Mouse (Mus musculus): ENCODE measurements at regions not wholly inside any gene's neighbourhood (a gene's known extent, or its start where the extent isn't known, plus 50 kb on each side); places are given as distances from the start of the nearest gene placed in this dataset.

GRCm38 (mm10) chrX:139392777-139393176 lies 59.3 kb downstream of the Trap1a start:
- no peak for DNase-seq

DNA sequence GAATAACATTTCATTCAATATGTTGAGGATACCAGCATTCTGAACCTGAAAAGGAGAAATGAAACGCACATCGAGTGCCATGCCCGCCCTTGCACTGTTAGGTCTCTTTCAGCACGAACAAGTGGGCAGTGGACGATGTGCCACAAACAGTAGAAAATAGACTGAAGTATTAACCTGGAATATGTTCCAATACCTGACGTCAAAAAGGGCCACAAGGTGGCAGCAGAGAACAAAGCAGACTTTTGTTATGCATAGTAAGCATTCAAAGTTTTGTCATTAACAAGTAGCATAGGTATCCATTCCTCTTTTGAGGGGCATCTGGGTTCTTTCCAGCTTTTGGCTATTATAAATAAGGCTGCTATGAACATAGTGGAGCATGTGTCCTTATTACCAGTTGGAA lies 63.5 kb upstream of the D330045A20Rik start:
- peak; percentile 59 for DNase-seq

DNA sequence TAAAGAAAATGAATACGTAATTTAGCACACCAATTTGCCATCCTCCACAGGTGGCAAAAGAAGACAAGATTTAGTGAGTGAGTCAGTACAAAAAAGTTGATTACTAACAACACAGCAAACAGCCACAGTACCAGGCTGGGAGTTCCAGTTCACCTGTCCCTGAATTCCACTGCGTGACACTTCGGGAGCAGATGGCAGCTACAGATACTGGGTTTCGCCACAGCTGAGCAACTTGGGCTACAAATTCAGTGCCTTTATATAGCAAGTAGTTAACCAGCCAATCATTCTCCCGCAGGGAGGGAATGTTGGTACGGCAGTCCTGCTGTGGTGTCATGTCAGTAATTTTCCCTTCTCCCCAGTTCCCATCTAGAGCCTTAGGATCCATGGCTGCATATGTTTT lies 60.3 kb upstream of the D330045A20Rik start:
- DNase-seq: no peak

DNA sequence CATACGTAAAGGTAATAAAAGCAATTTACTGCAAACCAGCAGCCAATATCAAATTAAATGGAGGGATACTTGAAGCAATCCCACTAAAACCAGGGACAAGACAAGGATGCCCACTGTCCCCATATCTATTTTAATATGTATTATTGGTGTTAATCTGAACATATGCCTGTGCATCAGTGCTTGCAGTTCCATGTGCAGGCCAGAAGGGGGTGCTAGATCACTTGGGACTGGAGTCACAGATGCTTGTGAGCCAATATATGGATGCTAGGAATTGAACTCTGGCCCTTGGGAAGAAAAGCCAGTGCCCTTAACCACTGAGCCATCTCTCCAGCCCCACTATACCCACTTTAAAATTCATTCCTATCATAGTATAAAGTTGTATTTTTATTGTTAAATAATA lies 55.9 kb upstream of the D330045A20Rik start:
- DNase-seq: no peak
